Mouse (Mus musculus): ENCODE results near the gene Brd3os. TPM values are rescaled to one million over a fixed set of nuclear protein-coding genes. Genes with fewer than 3 reads are reported as not detected.

Gene Brd3os
- 0.54 TPM for polyA plus RNA-seq (2017; shearing (Covaris generic))

DNA sequence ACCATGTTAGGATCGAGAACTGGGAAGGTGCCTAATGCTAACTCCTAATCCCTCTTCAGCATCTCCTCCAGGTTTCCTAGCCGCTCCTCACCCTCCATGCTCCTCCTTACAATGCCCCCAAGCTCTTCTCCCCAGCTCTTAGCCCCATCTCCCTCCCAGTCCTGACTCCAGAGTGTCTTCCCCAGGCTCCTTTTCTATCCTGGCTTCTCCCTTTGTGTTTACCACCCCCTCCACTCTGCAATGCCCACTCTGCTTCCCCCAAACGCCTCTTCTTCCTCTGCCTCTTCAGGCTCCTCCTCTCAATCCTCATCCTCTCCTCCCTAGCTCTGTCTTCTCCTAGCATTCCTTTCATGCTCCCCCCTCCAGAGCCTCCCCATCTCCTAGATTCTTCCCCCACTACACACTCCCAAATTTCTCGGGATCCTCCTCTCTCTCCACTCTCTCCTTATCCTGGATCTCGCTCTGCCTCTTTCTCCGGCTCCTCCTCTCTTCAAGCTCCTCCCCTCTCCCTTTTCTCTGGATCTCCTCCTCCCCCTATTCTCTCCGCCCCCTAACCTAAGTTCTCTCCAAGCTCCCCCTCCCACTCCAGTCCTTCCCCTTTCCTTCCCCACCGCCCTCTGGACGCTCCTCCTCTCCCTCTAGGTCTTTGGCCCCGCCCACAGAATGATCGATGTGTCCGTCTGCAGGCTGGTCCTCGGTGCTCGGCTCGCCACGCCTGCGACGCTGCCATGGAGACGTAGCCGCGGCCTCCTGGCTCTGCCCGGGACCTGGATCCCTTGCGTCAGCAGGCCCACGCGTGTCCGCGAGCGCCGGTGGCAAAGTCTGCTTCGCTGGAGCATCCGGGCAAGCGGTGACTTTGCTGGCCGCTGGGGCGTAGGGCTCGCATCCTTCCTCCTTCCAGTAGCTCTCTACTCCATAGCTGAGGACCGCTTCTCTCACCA is at the start of gene Brd3os:
Gene Brd3os, plus strand, starts transcription at position 558 of the 941 bp plus-strand sequence.

DNA sequence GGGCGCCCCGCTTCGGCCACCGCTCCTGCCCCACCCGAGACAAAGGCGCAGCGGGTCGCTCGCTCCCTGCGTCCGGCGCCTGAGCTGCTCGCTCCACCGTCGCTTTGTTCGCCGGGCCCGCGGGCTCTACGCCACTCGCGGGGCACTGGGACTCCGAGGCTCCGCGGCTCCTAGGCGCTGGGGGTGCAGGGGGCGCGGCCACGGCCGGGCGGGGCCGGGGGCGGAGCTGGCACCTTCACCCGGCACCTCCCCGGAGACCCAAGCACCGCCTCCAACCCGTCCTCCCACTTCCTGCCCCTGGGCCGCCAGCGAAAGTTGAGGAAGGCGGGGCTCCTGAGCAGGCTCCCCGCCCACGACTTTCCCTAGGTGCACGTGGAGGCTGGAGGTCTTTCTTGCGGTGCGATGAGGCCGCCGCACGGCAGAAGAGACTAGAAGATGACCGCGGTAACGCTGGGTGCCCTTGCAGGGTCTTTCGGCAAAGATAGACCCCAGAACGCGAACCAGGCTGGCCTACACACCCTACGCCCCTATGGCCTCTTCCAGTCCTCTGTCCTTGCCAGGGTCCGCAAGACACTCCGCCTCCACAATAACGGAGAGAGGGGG is 15.2 kb upstream of the Brd3os start, which contains the start of gene Vav2:
Gene Vav2, minus strand, starts transcription at position 179 of the 603 bp plus-strand sequence.

Other genes starting within 250 kb of the Brd3os start
- 2.4 TPM for gene Sardh, start 194.0 kb upstream of the Brd3os start, polyA plus RNA-seq (2017; shearing (Covaris generic))
- gene Vav2, start 15.3 kb upstream of the Brd3os start, polyA plus RNA-seq (2017; shearing (Covaris generic)) = 10.3 TPM
- 54.1 TPM for gene Brd3, start 65.3 kb downstream of the Brd3os start, polyA plus RNA-seq (2017; shearing (Covaris generic))
- 29.4 TPM for gene Wdr5, start 72.8 kb downstream of the Brd3os start, polyA plus RNA-seq (2017; shearing (Covaris generic))
- 4.9 TPM for gene Rxra, start 234.1 kb downstream of the Brd3os start, polyA plus RNA-seq (2017; shearing (Covaris generic))

Data from activated CD4-positive, CD25-positive, alpha-beta regulatory T cell, adult 9 weeks (primary cell).